Mouse (Mus musculus): ENCODE results near the gene Veph1. TPM values are rescaled to one million over a fixed set of nuclear protein-coding genes. Genes with fewer than 3 reads are reported as not detected.

Gene Veph1
- total RNA-seq, 1 experiment, result 0.67 TPM

- TF ChIP-seq HCFC1 (IDR thresholded peaks at IDR 0.05; ENCODE audit: borderline replicate concordance, insufficient read depth, low read length), result no peak
- no peak for TF ChIP-seq ZNF384 (IDR thresholded peaks at IDR 0.05; ENCODE audit: low read depth, low read length)
- no peak for TF ChIP-seq ZC3H11A (IDR thresholded peaks at IDR 0.05; ENCODE audit: borderline replicate concordance, low read depth, low read length)
- TF ChIP-seq CHD2 (IDR thresholded peaks at IDR 0.05; ENCODE audit: low read depth, low read length), result no peak
- no peak for TF ChIP-seq MAFK (IDR thresholded peaks at IDR 0.05; ENCODE audit: insufficient read depth, low read depth, low read length)
- no peak overlapping the region for H3K4me3 ChIP-seq (ENCODE audit: insufficient read depth in 1 of 2, low read depth in 1 of 2, low read length in 2 of 2, poor library complexity in 1 of 2, severe bottlenecking in 1 of 2)
- H3K9ac ChIP-seq (ENCODE audit: insufficient read depth, low read depth, low read length, poor library complexity, severe bottlenecking), result no peak overlapping the region
- no peaks in the 10 kb centered on the region for H3K36me3 ChIP-seq (ENCODE audit: control insufficient read depth, insufficient read depth, low read length, poor library complexity, severe bottlenecking)
- H3K9me3 ChIP-seq (ENCODE audit: control insufficient read depth, insufficient read depth, low read depth, low read length), result no peaks in the 10 kb centered on the region
- in situ Hi-C loops (cut with MboI; ENCODE audit: low sequenced_read_pairs in 2 of 2, unreplicated experiment in 2 of 2), result no loop called here
- H3K27ac ChIP-seq (ENCODE audit: insufficient read depth, low read depth, low read length, poor library complexity, severe bottlenecking), result no peak overlapping the region
- no peaks in the 10 kb centered on the region for H3K4me1 ChIP-seq (ENCODE audit: control insufficient read depth in 2 of 2, insufficient read depth in 2 of 2, low read length in 2 of 2, poor library complexity in 1 of 2)
- DNase-seq (ENCODE audit: low read depth, low spot score), result no peak
These were observed 191.1 kb downstream of the Veph1 start for GRCm38 (mm10) chr3:66105493-66105892.

- Histone ChIP-seq H3K4me3 (ENCODE audit: insufficient read depth in 1 of 2, low read depth in 1 of 2, low read length in 2 of 2, poor library complexity in 1 of 2, severe bottlenecking in 1 of 2) (no peak overlapping the region), H3K4me1 (ENCODE audit: control insufficient read depth in 2 of 2, insufficient read depth in 2 of 2, low read length in 2 of 2, poor library complexity in 1 of 2) (no peaks in the 10 kb centered on the region), H3K9ac (ENCODE audit: insufficient read depth, low read depth, low read length, poor library complexity, severe bottlenecking) (no peak overlapping the region), H3K36me3 (ENCODE audit: control insufficient read depth, insufficient read depth, low read length, poor library complexity, severe bottlenecking) (no peaks in the 10 kb centered on the region), H3K9me3 (ENCODE audit: control insufficient read depth, insufficient read depth, low read depth, low read length) (no peaks in the 10 kb centered on the region), H3K27ac (ENCODE audit: insufficient read depth, low read depth, low read length, poor library complexity, severe bottlenecking) (no peak overlapping the region)
- TF ChIP-seq ZNF384 (IDR thresholded peaks at IDR 0.05; ENCODE audit: low read depth, low read length), result no peak
- no peak for TF ChIP-seq MAFK (IDR thresholded peaks at IDR 0.05; ENCODE audit: insufficient read depth, low read depth, low read length)
- TF ChIP-seq ZC3H11A (IDR thresholded peaks at IDR 0.05; ENCODE audit: borderline replicate concordance, low read depth, low read length), result no peak
- no peak for TF ChIP-seq CHD2 (IDR thresholded peaks at IDR 0.05; ENCODE audit: low read depth, low read length)
- no peak for TF ChIP-seq HCFC1 (IDR thresholded peaks at IDR 0.05; ENCODE audit: borderline replicate concordance, insufficient read depth, low read length)
- in situ Hi-C loops (cut with MboI; ENCODE audit: low sequenced_read_pairs in 2 of 2, unreplicated experiment in 2 of 2), result no loop called here
- DNase-seq (ENCODE audit: low read depth, low spot score), result no peak
These were observed 194.1 kb downstream of the Veph1 start for GRCm38 (mm10) chr3:66102599-66102932.

- no peak for TF ChIP-seq MAFK (IDR thresholded peaks at IDR 0.05; ENCODE audit: insufficient read depth, low read depth, low read length)
- TF ChIP-seq ZC3H11A (IDR thresholded peaks at IDR 0.05; ENCODE audit: borderline replicate concordance, low read depth, low read length), result no peak
- TF ChIP-seq HCFC1 (IDR thresholded peaks at IDR 0.05; ENCODE audit: borderline replicate concordance, insufficient read depth, low read length), result no peak
- no peak for TF ChIP-seq CHD2 (IDR thresholded peaks at IDR 0.05; ENCODE audit: low read depth, low read length)
- TF ChIP-seq ZNF384 (IDR thresholded peaks at IDR 0.05; ENCODE audit: low read depth, low read length), result no peak
- H3K9ac ChIP-seq (ENCODE audit: insufficient read depth, low read depth, low read length, poor library complexity, severe bottlenecking), result no peak overlapping the region
- H3K36me3 ChIP-seq (ENCODE audit: control insufficient read depth, insufficient read depth, low read length, poor library complexity, severe bottlenecking), result no peaks in the 10 kb centered on the region
- H3K4me3 ChIP-seq (ENCODE audit: insufficient read depth in 1 of 2, low read depth in 1 of 2, low read length in 2 of 2, poor library complexity in 1 of 2, severe bottlenecking in 1 of 2), result no peak overlapping the region
- no peaks in the 10 kb centered on the region for H3K4me1 ChIP-seq (ENCODE audit: control insufficient read depth in 2 of 2, insufficient read depth in 2 of 2, low read length in 2 of 2, poor library complexity in 1 of 2)
- no peaks in the 10 kb centered on the region for H3K9me3 ChIP-seq (ENCODE audit: control insufficient read depth, insufficient read depth, low read depth, low read length)
- H3K27ac ChIP-seq (ENCODE audit: insufficient read depth, low read depth, low read length, poor library complexity, severe bottlenecking), result no peak overlapping the region
- DNase-seq (ENCODE audit: low read depth, low spot score), result no peak
- in situ Hi-C loops (cut with MboI; ENCODE audit: low sequenced_read_pairs in 2 of 2, unreplicated experiment in 2 of 2), result no loop called here
These were observed 194.6 kb downstream of the Veph1 start for GRCm38 (mm10) chr3:66101809-66102598.

- no peak overlapping the region for H3K27ac ChIP-seq (ENCODE audit: insufficient read depth, low read depth, low read length, poor library complexity, severe bottlenecking)
- H3K36me3 ChIP-seq (ENCODE audit: control insufficient read depth, insufficient read depth, low read length, poor library complexity, severe bottlenecking), result no peaks in the 10 kb centered on the region
- H3K4me3 ChIP-seq (ENCODE audit: insufficient read depth in 1 of 2, low read depth in 1 of 2, low read length in 2 of 2, poor library complexity in 1 of 2, severe bottlenecking in 1 of 2), result no peak overlapping the region
- no peaks in the 10 kb centered on the region for H3K9me3 ChIP-seq (ENCODE audit: control insufficient read depth, insufficient read depth, low read depth, low read length)
- in situ Hi-C loops (cut with MboI; ENCODE audit: low sequenced_read_pairs in 2 of 2, unreplicated experiment in 2 of 2), result no loop called here
- DNase-seq (ENCODE audit: low read depth, low spot score), result no peak
- TF ChIP-seq CHD2 (IDR thresholded peaks at IDR 0.05; ENCODE audit: low read depth, low read length) (no peak), HCFC1 (IDR thresholded peaks at IDR 0.05; ENCODE audit: borderline replicate concordance, insufficient read depth, low read length) (no peak), ZC3H11A (IDR thresholded peaks at IDR 0.05; ENCODE audit: borderline replicate concordance, low read depth, low read length) (no peak), MAFK (IDR thresholded peaks at IDR 0.05; ENCODE audit: insufficient read depth, low read depth, low read length) (no peak), ZNF384 (IDR thresholded peaks at IDR 0.05; ENCODE audit: low read depth, low read length) (no peak)
- no peak overlapping the region for H3K9ac ChIP-seq (ENCODE audit: insufficient read depth, low read depth, low read length, poor library complexity, severe bottlenecking)
- H3K4me1 ChIP-seq (ENCODE audit: control insufficient read depth in 2 of 2, insufficient read depth in 2 of 2, low read length in 2 of 2, poor library complexity in 1 of 2), result no peaks in the 10 kb centered on the region
These were observed 195.6 kb downstream of the Veph1 start for GRCm38 (mm10) chr3:66101074-66101473.
